Mouse (Mus musculus): Measurements from ENCODE around the gene Gabrb1. TPM values are rescaled to one million over a fixed set of nuclear protein-coding genes. Genes with fewer than 3 reads are reported as not detected.

Gabrb1 gene
- not detected in 2 replicates for polyA plus RNA-seq (2012; rRNA removed)

GRCm38 (mm10) chr5:71657482-71658114, at the start of gene Gabrb1:
Gabrb1 (plus strand) TSS chr5:71658113.
- no peaks in the 10 kb centered on the region for H3K36me3 ChIP-seq (ENCODE audit: control insufficient read depth, insufficient read depth, low read length)
- 2% methylated on average over 49 of the region's 49 CpGs for WGBS
- H3K27ac ChIP-seq (ENCODE audit: insufficient read depth, low read length) = no peak within 1 kb of the TSS
- TF ChIP-seq POLR2A (IDR thresholded peaks at IDR 0.05; ENCODE audit: low read depth, low read length) (no peak), CTCF (IDR thresholded peaks at IDR 0.05; ENCODE audit: extremely low read depth, insufficient read depth, insufficient read length, insufficient replicate concordance) (no peak)
- H3K27me3 ChIP-seq (ENCODE audit: control insufficient read depth, insufficient read depth, low read length) = peaks cover 5% of the 10 kb centered on the region; the same call in 1 of the 2 replicates
- H3K4me3 ChIP-seq (ENCODE audit: extremely low read depth, insufficient read depth, insufficient read length) = no peak within 1 kb of the TSS
- H3K4me1 ChIP-seq (ENCODE audit: control insufficient read depth, insufficient read depth, insufficient read length) = peaks cover 3% of the 10 kb centered on the region; the same call in 1 of the 2 replicates
- no peak for DNase-seq (ENCODE audit: low read depth in 1 of 2, low spot score in 2 of 2)

- H3K4me1 ChIP-seq (ENCODE audit: control insufficient read depth, insufficient read depth, insufficient read length) = no peaks in the 10 kb centered on the region
- no peaks in the 10 kb centered on the region for H3K36me3 ChIP-seq (ENCODE audit: control insufficient read depth, insufficient read depth, low read length)
- no peak for TF ChIP-seq CTCF (IDR thresholded peaks at IDR 0.05; ENCODE audit: extremely low read depth, insufficient read depth, insufficient read length, insufficient replicate concordance)
- TF ChIP-seq POLR2A (IDR thresholded peaks at IDR 0.05; ENCODE audit: low read depth, low read length) = no peak
- no peak overlapping the region for H3K4me3 ChIP-seq (ENCODE audit: extremely low read depth, insufficient read depth, insufficient read length)
- 80% methylated on average over 1 of the region's 1 CpGs for WGBS
- H3K27me3 ChIP-seq (ENCODE audit: control insufficient read depth, insufficient read depth, low read length) = no peaks in the 10 kb centered on the region
- DNase-seq (ENCODE audit: low read depth in 1 of 2, low spot score in 2 of 2) = no peak
- no peak overlapping the region for H3K27ac ChIP-seq (ENCODE audit: insufficient read depth, low read length)
Observed at GRCm38 (mm10) chr5:71608735-71609134, 49.2 kb upstream of the Gabrb1 start.

GRCm38 (mm10) chr5:71614311-71614710, 43.6 kb upstream of the Gabrb1 start:
- Histone ChIP-seq H3K36me3 (ENCODE audit: control insufficient read depth, insufficient read depth, low read length) (no peaks in the 10 kb centered on the region), H3K27ac (ENCODE audit: insufficient read depth, low read length) (no peak overlapping the region), H3K4me3 (ENCODE audit: extremely low read depth, insufficient read depth, insufficient read length) (no peak overlapping the region), H3K27me3 (ENCODE audit: control insufficient read depth, insufficient read depth, low read length) (no peaks in the 10 kb centered on the region), H3K4me1 (ENCODE audit: control insufficient read depth, insufficient read depth, insufficient read length) (no peaks in the 10 kb centered on the region)
- TF ChIP-seq CTCF (IDR thresholded peaks at IDR 0.05; ENCODE audit: extremely low read depth, insufficient read depth, insufficient read length, insufficient replicate concordance) (no peak), POLR2A (IDR thresholded peaks at IDR 0.05; ENCODE audit: low read depth, low read length) (no peak)
- DNase-seq (ENCODE audit: low read depth in 1 of 2, low spot score in 2 of 2) = no peak
- WGBS = 94% methylated on average over 1 of the region's 1 CpGs

GRCm38 (mm10) chr5:71616734-71617133, 41.2 kb upstream of the Gabrb1 start:
- no peak overlapping the region for H3K27ac ChIP-seq (ENCODE audit: insufficient read depth, low read length)
- no peak for DNase-seq (ENCODE audit: low read depth in 1 of 2, low spot score in 2 of 2)
- H3K4me3 ChIP-seq (ENCODE audit: extremely low read depth, insufficient read depth, insufficient read length) = no peak overlapping the region
- no peaks in the 10 kb centered on the region for H3K36me3 ChIP-seq (ENCODE audit: control insufficient read depth, insufficient read depth, low read length)
- H3K27me3 ChIP-seq (ENCODE audit: control insufficient read depth, insufficient read depth, low read length) = no peaks in the 10 kb centered on the region
- TF ChIP-seq POLR2A (IDR thresholded peaks at IDR 0.05; ENCODE audit: low read depth, low read length) (no peak), CTCF (IDR thresholded peaks at IDR 0.05; ENCODE audit: extremely low read depth, insufficient read depth, insufficient read length, insufficient replicate concordance) (no peak)
- 69% methylated on average over 4 of the region's 4 CpGs for WGBS
- H3K4me1 ChIP-seq (ENCODE audit: control insufficient read depth, insufficient read depth, insufficient read length) = no peaks in the 10 kb centered on the region

- H3K4me3 ChIP-seq (ENCODE audit: extremely low read depth, insufficient read depth, insufficient read length) = no peak overlapping the region
- DNase-seq (ENCODE audit: low read depth in 1 of 2, low spot score in 2 of 2) = no peak
Observed at GRCm38 (mm10) chr5:71627820-71628219, 30.1 kb upstream of the Gabrb1 start.

GRCm38 (mm10) chr5:71639804-71640203, 18.1 kb upstream of the Gabrb1 start:
- no peaks in the 10 kb centered on the region for H3K4me1 ChIP-seq (ENCODE audit: control insufficient read depth, insufficient read depth, insufficient read length)
- DNase-seq (ENCODE audit: low read depth in 1 of 2, low spot score in 2 of 2) = no peak
- H3K36me3 ChIP-seq (ENCODE audit: control insufficient read depth, insufficient read depth, low read length) = no peaks in the 10 kb centered on the region
- WGBS = 83% methylated on average over 10 of the region's 10 CpGs
- H3K4me3 ChIP-seq (ENCODE audit: extremely low read depth, insufficient read depth, insufficient read length) = no peak overlapping the region
- TF ChIP-seq POLR2A (IDR thresholded peaks at IDR 0.05; ENCODE audit: low read depth, low read length) (no peak), CTCF (IDR thresholded peaks at IDR 0.05; ENCODE audit: extremely low read depth, insufficient read depth, insufficient read length, insufficient replicate concordance) (no peak)
- H3K27ac ChIP-seq (ENCODE audit: insufficient read depth, low read length) = no peak overlapping the region
- H3K27me3 ChIP-seq (ENCODE audit: control insufficient read depth, insufficient read depth, low read length) = no peaks in the 10 kb centered on the region

More at GRCm38 (mm10) chr5:71627820-71628219, 30.1 kb upstream of the Gabrb1 start:
- H3K27ac ChIP-seq (ENCODE audit: insufficient read depth, low read length) = no peak overlapping the region
- 84% methylated on average over 3 of the region's 3 CpGs for WGBS
- no peaks in the 10 kb centered on the region for H3K36me3 ChIP-seq (ENCODE audit: control insufficient read depth, insufficient read depth, low read length)
- no peaks in the 10 kb centered on the region for H3K4me1 ChIP-seq (ENCODE audit: control insufficient read depth, insufficient read depth, insufficient read length)
- no peak for TF ChIP-seq POLR2A (IDR thresholded peaks at IDR 0.05; ENCODE audit: low read depth, low read length)
- TF ChIP-seq CTCF (IDR thresholded peaks at IDR 0.05; ENCODE audit: extremely low read depth, insufficient read depth, insufficient read length, insufficient replicate concordance) = no peak
- H3K27me3 ChIP-seq (ENCODE audit: control insufficient read depth, insufficient read depth, low read length) = no peaks in the 10 kb centered on the region

GRCm38 (mm10) chr5:71648108-71648507, 9.8 kb upstream of the Gabrb1 start:
- H3K27me3 ChIP-seq (ENCODE audit: control insufficient read depth, insufficient read depth, low read length) = no peaks in the 10 kb centered on the region
- TF ChIP-seq CTCF (IDR thresholded peaks at IDR 0.05; ENCODE audit: extremely low read depth, insufficient read depth, insufficient read length, insufficient replicate concordance) = no peak
- no peak for TF ChIP-seq POLR2A (IDR thresholded peaks at IDR 0.05; ENCODE audit: low read depth, low read length)
- H3K36me3 ChIP-seq (ENCODE audit: control insufficient read depth, insufficient read depth, low read length) = no peaks in the 10 kb centered on the region
- H3K4me1 ChIP-seq (ENCODE audit: control insufficient read depth, insufficient read depth, insufficient read length) = no peaks in the 10 kb centered on the region
- DNase-seq (ENCODE audit: low read depth in 1 of 2, low spot score in 2 of 2) = no peak
- WGBS = 85% methylated on average over 2 of the region's 2 CpGs
- no peak overlapping the region for H3K4me3 ChIP-seq (ENCODE audit: extremely low read depth, insufficient read depth, insufficient read length)
- H3K27ac ChIP-seq (ENCODE audit: insufficient read depth, low read length) = no peak overlapping the region

Measured in spleen, adult 2 months (tissue).